Mouse (Mus musculus): ENCODE results near the gene Gpr132.

- TF ChIP-seq CTCF (IDR thresholded peaks at IDR 0.05; ENCODE audit: extremely low read depth, insufficient read depth, insufficient read length, insufficient replicate concordance) (no peak), POLR2A (IDR thresholded peaks at IDR 0.05; ENCODE audit: low read depth, low read length) (no peak)
Measured at GRCm38 (mm10) chr12:112813370-112813769, 54.7 kb downstream of the Gpr132 start.

All from spleen, adult 2 months (tissue).